Mouse (Mus musculus) adrenal gland, adult (tissue): ENCODE data around the gene Pms2.

ENCODE experiments used
- DNase-seq, 2 experiments: peaks; one replicate each; pipeline ENCODE4 v3.0.0; 2022 to 2023; ENCODE audit warnings: low spot score in 1 of 2; ENCODE audit not compliant: inconsistent age in 2 of 2

Pms2 gene

DNA sequence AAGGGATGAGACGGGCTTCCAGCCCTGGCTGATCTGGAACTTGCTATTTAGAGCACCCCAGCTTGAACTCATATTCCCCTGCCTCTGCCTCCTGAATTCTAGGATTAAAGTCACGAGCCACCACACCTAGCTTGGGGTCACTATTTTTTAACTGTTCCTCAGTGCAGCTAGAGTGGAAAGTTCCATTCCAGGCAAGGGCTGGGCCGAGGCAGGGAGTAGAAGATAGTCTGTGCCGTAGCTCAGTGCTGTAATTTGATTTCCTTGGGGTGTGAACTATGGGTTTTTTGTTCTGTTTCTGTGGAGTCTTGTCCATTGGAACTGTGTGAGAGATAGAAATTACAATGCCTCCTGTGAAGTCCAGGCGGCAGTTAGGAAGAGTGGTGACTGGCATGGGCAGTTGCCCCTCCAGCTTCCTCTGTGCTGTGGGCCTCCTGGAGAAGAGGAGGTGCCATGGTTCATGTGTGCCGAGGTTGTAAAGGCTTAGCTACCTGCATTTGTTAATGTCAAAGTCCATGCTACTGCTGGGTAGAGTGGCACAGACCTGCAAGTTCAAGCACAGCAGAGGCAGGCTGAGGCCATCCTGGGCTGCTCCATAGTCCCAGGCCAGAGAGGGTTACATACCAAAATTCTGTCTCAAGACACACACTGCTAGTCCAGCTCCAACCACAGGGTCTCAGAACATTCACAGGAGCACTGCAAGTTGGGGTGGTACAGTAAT lies 22.3 kb downstream of the Pms2 start:
- DNase-seq, result no peak

DNA sequence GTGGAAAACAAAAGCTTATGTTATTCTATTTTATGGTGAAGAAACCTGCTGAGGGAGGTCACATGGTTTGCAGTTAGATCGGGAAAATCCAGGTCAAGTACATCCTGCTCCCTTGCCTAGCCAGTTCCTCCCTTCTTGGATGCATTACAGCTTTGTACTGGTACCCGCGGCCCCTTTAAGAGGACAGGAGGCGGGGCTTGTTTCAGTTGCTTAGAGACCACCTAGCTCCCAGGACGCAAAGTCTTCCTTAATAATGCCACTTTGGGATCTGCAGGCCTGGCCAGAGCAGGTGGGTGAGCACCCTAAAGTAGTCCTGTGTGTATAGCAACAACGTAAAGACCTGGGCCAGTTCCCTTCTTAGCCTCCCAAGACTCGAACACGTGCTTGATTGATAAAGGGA lies 23.1 kb downstream of the Pms2 start, which contains the start of gene Rsph10b:
Gene Rsph10b (plus strand): TSS at position 205 of the 400 bp plus-strand sequence.
- DNase-seq, result peak; percentile 39 to 70

DNA sequence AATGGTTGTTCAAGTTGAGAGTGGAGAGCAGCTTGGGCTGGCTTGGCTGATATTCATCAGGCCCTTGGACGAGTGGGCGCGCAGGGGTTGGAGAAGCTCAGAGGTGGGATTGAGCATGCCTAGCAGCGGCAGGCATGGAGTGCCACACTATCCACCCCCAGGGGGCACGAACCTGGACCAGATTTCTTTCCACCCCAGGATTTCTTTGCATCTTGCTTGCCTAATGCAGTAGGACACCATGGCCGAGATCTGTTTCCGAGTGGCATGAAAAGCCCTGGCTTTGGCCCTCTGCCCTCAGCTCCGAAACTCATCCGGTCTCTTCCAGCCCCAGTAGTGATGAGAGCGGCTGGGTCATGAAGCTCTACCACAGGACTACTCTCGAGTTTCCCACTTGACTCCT lies 23.6 kb downstream of the Pms2 start:
- no peak for DNase-seq

DNA sequence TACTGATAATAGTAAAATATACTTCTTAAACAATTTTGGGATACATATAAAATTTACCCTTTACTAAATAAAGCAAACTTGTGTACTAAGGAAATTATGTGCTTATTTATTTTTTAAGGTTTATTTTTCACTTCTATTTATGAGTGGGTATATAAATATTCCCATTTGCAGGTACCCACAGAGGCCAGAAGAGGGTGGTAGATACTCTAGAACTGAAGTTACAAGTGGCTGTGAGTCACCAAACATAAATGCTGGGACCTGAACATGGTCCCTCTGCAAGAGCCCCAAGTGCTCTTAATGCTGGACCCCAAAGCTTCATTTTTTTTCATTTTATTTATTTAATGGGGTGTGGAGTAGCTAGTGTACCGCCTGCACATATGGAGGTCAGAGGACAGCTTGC lies 24.1 kb downstream of the Pms2 start:
- DNase-seq, result no peak

GRCm38 (mm10) chr5:143936156-143936555 lies 26.4 kb downstream of the Pms2 start:
- DNase-seq, result no peak

- no peak for DNase-seq
Measured at GRCm38 (mm10) chr5:143941588-143941987, 31.8 kb downstream of the Pms2 start.

DNA sequence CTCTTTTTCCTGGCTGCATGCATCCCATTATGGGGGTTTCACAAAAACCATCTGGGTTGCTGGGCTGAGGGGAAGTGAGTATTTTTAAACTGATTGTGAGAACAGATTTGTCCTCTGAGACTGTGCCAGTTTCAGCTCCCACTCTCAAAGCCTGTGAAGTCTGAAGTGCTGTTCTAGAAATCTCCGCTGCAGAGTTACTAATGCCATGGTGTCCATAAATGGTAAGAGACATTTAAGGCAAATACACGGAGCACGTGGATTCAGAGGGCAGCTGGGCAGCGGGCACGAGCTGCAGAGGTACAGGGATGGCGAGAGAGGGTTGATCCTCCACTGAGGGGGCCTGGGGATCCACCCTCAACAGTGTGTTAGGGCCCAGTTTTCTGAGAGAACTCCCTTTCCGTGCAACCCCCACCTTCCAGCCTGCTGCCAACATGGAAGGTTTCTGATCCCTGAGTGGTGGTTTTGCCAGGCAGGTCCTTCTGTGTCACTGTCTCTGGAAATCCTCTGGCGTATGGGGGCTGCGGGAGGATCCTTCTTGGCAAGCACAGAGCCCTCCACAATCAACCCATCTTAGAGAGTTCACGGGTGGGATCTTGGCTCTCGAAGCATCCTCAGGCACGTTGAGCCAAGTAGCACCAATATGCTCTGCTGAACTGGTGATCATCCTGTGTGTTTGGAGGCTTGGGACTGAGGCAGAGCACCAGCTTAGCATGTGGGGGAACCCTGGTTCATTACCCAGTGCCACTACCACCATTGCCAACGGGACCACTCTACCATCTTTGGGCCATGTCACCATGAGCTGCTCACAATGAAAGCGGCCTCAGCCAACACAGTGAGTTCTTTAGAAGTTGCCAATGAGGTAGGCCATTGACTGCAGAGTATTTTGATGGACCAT lies 33.7 kb downstream of the Pms2 start:
- no peak for DNase-seq

GRCm38 (mm10) chr5:143948361-143948760 lies 38.6 kb downstream of the Pms2 start:
- DNase-seq, result no peak

- peak; percentile 19 to 73 for DNase-seq
Measured at GRCm38 (mm10) chr5:143950016-143950415, 40.3 kb downstream of the Pms2 start.

- DNase-seq, result no peak
Measured at GRCm38 (mm10) chr5:143957101-143957500, 47.3 kb downstream of the Pms2 start.

- no peak for DNase-seq
Measured at GRCm38 (mm10) chr5:143959551-143959950, 49.8 kb downstream of the Pms2 start.

DNA sequence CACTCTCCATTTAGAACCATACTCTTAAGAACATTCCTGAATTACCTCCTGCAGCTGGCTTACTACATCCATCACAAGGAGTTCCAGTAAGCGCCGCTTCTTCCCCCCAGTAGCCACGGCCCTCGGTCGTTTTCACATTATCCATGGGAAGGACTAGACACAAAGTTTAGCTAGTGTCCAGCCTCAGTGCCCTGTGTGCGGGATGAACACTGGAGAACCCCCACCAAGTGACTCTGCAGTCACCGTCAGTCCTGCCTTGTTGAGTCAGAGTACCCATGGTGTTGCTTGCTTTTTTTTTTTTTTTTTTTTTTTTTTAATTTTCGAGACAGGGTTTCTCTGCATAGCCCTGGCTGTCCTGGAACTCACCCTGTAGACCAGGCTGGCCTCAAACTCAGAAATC lies 51.4 kb downstream of the Pms2 start:
- DNase-seq, result no peak

- DNase-seq, result peak; percentile 88 to 95
Measured at GRCm38 (mm10) chr5:143965586-143966345, 56.0 kb downstream of the Pms2 start.

GRCm38 (mm10) chr5:143966671-143967070 lies 56.9 kb downstream of the Pms2 start:
- no peak for DNase-seq

DNA sequence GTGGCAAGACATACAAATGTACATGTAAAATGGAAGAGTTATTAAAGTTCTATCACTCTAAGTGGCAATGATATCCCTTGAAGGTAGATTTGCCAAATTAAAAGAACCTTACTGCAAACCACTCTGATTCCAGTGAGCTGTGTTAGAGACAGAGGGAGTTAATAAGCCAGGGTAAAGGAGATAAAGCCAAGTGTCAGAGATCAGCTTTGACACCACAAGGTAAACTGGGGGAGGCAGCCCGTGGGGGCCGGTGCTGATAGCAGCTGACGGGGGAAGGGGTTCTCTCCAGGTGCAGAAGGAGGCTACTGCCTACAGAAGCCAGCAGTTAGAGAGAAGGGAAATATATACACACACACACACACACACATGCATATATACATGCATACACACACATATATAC lies 62.9 kb downstream of the Pms2 start:
- DNase-seq, result no peak

GRCm38 (mm10) chr5:143974931-143975630 lies 65.3 kb downstream of the Pms2 start:
- peak; percentile 66 to 88 for DNase-seq

GRCm38 (mm10) chr5:143975631-143975933 lies 65.8 kb downstream of the Pms2 start:
- DNase-seq, result no peak

- no peak for DNase-seq
Measured at GRCm38 (mm10) chr5:143976232-143976631, 66.5 kb downstream of the Pms2 start.

- no peak for DNase-seq
Measured at GRCm38 (mm10) chr5:143976726-143977431, 67.1 kb downstream of the Pms2 start.

- DNase-seq, result no peak
Measured at GRCm38 (mm10) chr5:143980858-143981257, 71.1 kb downstream of the Pms2 start.
